Comparison of ENCODE assay signal across 9 mouse cellular contexts in the genomic region with DNA sequence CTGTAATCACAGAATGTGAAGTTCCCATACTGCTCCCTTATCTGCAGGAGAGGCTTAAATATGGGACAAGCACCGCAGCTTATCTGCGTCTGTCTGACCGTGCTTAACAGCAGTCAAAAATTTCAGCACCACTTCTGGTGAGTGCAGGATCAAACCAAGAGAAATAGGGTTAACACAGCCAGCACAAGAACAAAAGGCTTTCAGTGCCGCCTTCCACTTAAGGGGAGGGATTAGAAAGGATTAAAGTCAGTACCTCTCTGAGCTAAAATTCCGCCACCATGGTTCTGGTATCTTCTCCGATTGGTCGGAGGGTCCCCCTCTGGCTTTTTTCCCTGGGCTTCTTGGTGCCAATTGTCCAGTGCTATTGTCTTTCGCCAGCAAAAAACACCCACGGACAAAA. TPM values are rescaled to one million over a fixed set of nuclear protein-coding genes. Genes with fewer than 3 reads are reported as not detected.
DNase-seq lines count a peak whose midpoint lies in the region; ATAC-seq and TF ChIP-seq lines count a peak whose summit lies in the region.
"Had no signal": no experiment of that assay in that cellular context is flagged by ENCODE, and none has a peak within 500 bp of the region (broad histone marks: within the 10 kb centered on the region; RNA-seq: fewer than 3 reads in every experiment).

No protein-coding gene starts in this region.

- TF ChIP-seq CTCF in kidney, postnatal 0 days (IDR thresholded peaks at IDR 0.05; ENCODE audit: low read depth): no peak
- TF ChIP-seq CTCF in kidney, adult 2 months (conservative IDR thresholded peaks at IDR 0.05; ENCODE audit: insufficient read depth, insufficient read length, low read depth, low read length): no peak
- TF ChIP-seq CTCF in intestine, postnatal 0 days (IDR thresholded peaks at IDR 0.05; ENCODE audit: low read depth): no peak
- no peak for TF ChIP-seq CTCF in layer of hippocampus, adult 2 months (conservative IDR thresholded peaks at IDR 0.05)

- H3K27ac ChIP-seq in kidney, postnatal 0 days: no peak overlapping the region
- no peak overlapping the region for H3K27ac ChIP-seq in kidney, adult 2 months (ENCODE audit: insufficient read depth, low read depth, low read length)
- H3K27ac ChIP-seq in embryonic facial prominence, embryonic 13.5 days: no peak overlapping the region
- no peak overlapping the region for H3K27ac ChIP-seq in intestine, postnatal 0 days (ENCODE audit: low read depth, low read length)
- H3K27ac ChIP-seq in neural tube, embryonic 13.5 days (replicated peaks): peak overlapping the region; percentile 56
- no peak overlapping the region for H3K27ac ChIP-seq in layer of hippocampus, adult 2 months
- H3K27ac ChIP-seq: gastrocnemius, adult 2 months had no signal

- no peak for ATAC-seq in kidney, postnatal 0 days (replicated peaks; ENCODE audit: low FRiP score, low read depth)
- no peak for ATAC-seq in embryonic facial prominence, embryonic 13.5 days (ENCODE audit: insufficient number of reproducible peaks, insufficient read depth, low FRiP score, low TSS enrichment, low read depth)
- ATAC-seq in intestine, postnatal 0 days: no peak
- peak; percentile 56 for ATAC-seq in neural tube, embryonic 13.5 days (ENCODE audit: low read depth)

- DNase-seq in kidney, postnatal 0 days (ENCODE audit: low spot score): peak; percentile 5
- DNase-seq in kidney, adult 2 months: no peak
- DNase-seq in right cerebral cortex, postnatal 4 days: no peak
- no peak for DNase-seq in layer of hippocampus, adult 2 months (ENCODE audit: low spot score in 2 of 2)
- DNase-seq in left cerebral cortex, adult 18-20 months (ENCODE audit: low spot score in 2 of 2): no peak
- DNase-seq: gastrocnemius, adult 2 months had no signal

- no peaks in the 10 kb centered on the region for H3K27me3 ChIP-seq in kidney, postnatal 0 days (ENCODE audit: insufficient read depth, low read length)
- H3K27me3 ChIP-seq in kidney, adult 2 months (replicated peaks; ENCODE audit: control insufficient read depth, insufficient read depth, low read length): no peaks in the 10 kb centered on the region
- no peaks in the 10 kb centered on the region for H3K27me3 ChIP-seq in embryonic facial prominence, embryonic 13.5 days
- no peaks in the 10 kb centered on the region for H3K27me3 ChIP-seq in intestine, postnatal 0 days (replicated peaks; ENCODE audit: control insufficient read depth, insufficient read depth, low read length)
- no peaks in the 10 kb centered on the region for H3K27me3 ChIP-seq in neural tube, embryonic 13.5 days

- H3K9ac ChIP-seq in kidney, postnatal 0 days (ENCODE audit: low read depth, low read length): no peak overlapping the region
- H3K9ac ChIP-seq in embryonic facial prominence, embryonic 13.5 days: peak overlapping the region; percentile 52; the same call in 1 of the 2 replicates
- no peak overlapping the region for H3K9ac ChIP-seq in intestine, postnatal 0 days (ENCODE audit: low read depth, low read length)
- H3K9ac ChIP-seq in neural tube, embryonic 13.5 days: peak overlapping the region; percentile 41; the same call in 1 of the 2 replicates

- H3K4me3 ChIP-seq in kidney, postnatal 0 days (replicated peaks; ENCODE audit: low read depth, low read length): no peak overlapping the region
- H3K4me3 ChIP-seq in kidney, adult 2 months (ENCODE audit: insufficient read depth, low read depth, low read length): no peak overlapping the region
- H3K4me3 ChIP-seq in embryonic facial prominence, embryonic 13.5 days: peak overlapping the region; percentile 17; the same call in 1 of the 2 replicates
- H3K4me3 ChIP-seq in intestine, postnatal 0 days (ENCODE audit: low read depth, low read length): no peak overlapping the region
- peak overlapping the region; percentile 18 for H3K4me3 ChIP-seq in neural tube, embryonic 13.5 days
- H3K4me3 ChIP-seq in layer of hippocampus, adult 2 months: no peak overlapping the region
- H3K4me3 ChIP-seq: gastrocnemius, adult 2 months had no signal

- 62% methylated on average over 9 of the region's 9 CpGs for WGBS in kidney, postnatal 0 days
- 59% methylated on average over 9 of the region's 9 CpGs for WGBS in kidney, adult 2 months
- 45% methylated on average over 9 of the region's 9 CpGs for WGBS in embryonic facial prominence, embryonic 13.5 days
- WGBS in intestine, postnatal 0 days: 57% methylated on average over 9 of the region's 9 CpGs
- WGBS in neural tube, embryonic 13.5 days: 60% methylated on average over 9 of the region's 9 CpGs

- TF ChIP-seq POLR2A in kidney, adult 2 months (IDR thresholded peaks at IDR 0.05; ENCODE audit: low read depth, low read length): no peak

- no peaks in the 10 kb centered on the region for H3K9me3 ChIP-seq in kidney, postnatal 0 days (replicated peaks; ENCODE audit: low read length)
- H3K9me3 ChIP-seq in embryonic facial prominence, embryonic 13.5 days: peaks cover 8% of the 10 kb centered on the region
- H3K9me3 ChIP-seq in intestine, postnatal 0 days (ENCODE audit: control insufficient read depth): no peaks in the 10 kb centered on the region
- 0 out of 2 replicates have a peak, but pooled peaks cover 8% of the 10 kb centered on the region for H3K9me3 ChIP-seq in neural tube, embryonic 13.5 days

- no peak overlapping the region for H3K4me2 ChIP-seq in kidney, postnatal 0 days (ENCODE audit: low read length)
- H3K4me2 ChIP-seq in embryonic facial prominence, embryonic 13.5 days: peak overlapping the region; percentile 44
- peak overlapping the region; percentile 37 for H3K4me2 ChIP-seq in intestine, postnatal 0 days (replicated peaks; ENCODE audit: low read depth)
- peak overlapping the region; percentile 41 for H3K4me2 ChIP-seq in neural tube, embryonic 13.5 days

- no peaks in the 10 kb centered on the region for H3K4me1 ChIP-seq in kidney, postnatal 0 days (replicated peaks; ENCODE audit: insufficient read depth, low read length)
- H3K4me1 ChIP-seq in kidney, adult 2 months (ENCODE audit: control insufficient read depth, insufficient read depth, low read length): no peaks in the 10 kb centered on the region
- no peaks in the 10 kb centered on the region for H3K4me1 ChIP-seq in embryonic facial prominence, embryonic 13.5 days
- no peaks in the 10 kb centered on the region for H3K4me1 ChIP-seq in intestine, postnatal 0 days (replicated peaks; ENCODE audit: control insufficient read depth, insufficient read depth, low read length)
- no peaks in the 10 kb centered on the region for H3K4me1 ChIP-seq in neural tube, embryonic 13.5 days (replicated peaks)

- no peaks in the 10 kb centered on the region for H3K36me3 ChIP-seq in kidney, postnatal 0 days (ENCODE audit: insufficient read depth, low read length)
- H3K36me3 ChIP-seq in kidney, adult 2 months (ENCODE audit: control insufficient read depth, insufficient read depth, low read length): no peaks in the 10 kb centered on the region
- no peaks in the 10 kb centered on the region for H3K36me3 ChIP-seq in embryonic facial prominence, embryonic 13.5 days
- no peaks in the 10 kb centered on the region for H3K36me3 ChIP-seq in intestine, postnatal 0 days (ENCODE audit: control insufficient read depth, insufficient read depth)
- no peaks in the 10 kb centered on the region for H3K36me3 ChIP-seq in neural tube, embryonic 13.5 days

RNA-seq across cellular contexts. Expression of gene Zfp932, which starts 27.0 kb away (rescaled TPM):
- polyA plus RNA-seq in kidney, postnatal 0 days (2015; fragmentation: Nextera tagmentation; extraction: Ambion mirVana): 22.2 and 25.7 TPM in 2 replicates
- polyA plus RNA-seq in kidney, adult 2 months (2012; rRNA removed): 3.5 and 4.6 TPM in 2 replicates
- polyA plus RNA-seq in embryonic facial prominence, embryonic 13.5 days (2015; fragmentation: Nextera tagmentation; extraction: Ambion mirVana): 30.0 and 31.3 TPM in 2 replicates
- polyA plus RNA-seq in intestine, postnatal 0 days (2015; fragmentation: Nextera tagmentation; extraction: Ambion mirVana): 15.0 and 16.4 TPM in 2 replicates
- polyA plus RNA-seq in neural tube, embryonic 13.5 days (2015; fragmentation: Nextera tagmentation; extraction: Ambion mirVana): 25.7 and 27.0 TPM in 2 replicates
- total RNA-seq in layer of hippocampus, adult 2 months (2021): 10 to 100 TPM; 55.7 to 60.0 TPM
- total RNA-seq in left cerebral cortex, adult 18-20 months (2021): 10 to 100 TPM; 45.4 to 54.8 TPM

RNA-seq across cellular contexts. Expression of gene Gm17655, which starts 49.0 kb away (rescaled TPM):
- 2.7 and 3.0 TPM in 2 replicates for polyA plus RNA-seq in kidney, postnatal 0 days (2015; fragmentation: Nextera tagmentation; extraction: Ambion mirVana)
- polyA plus RNA-seq in kidney, adult 2 months (2012; rRNA removed): 0.07 and 0.67 TPM in 2 replicates
- polyA plus RNA-seq in embryonic facial prominence, embryonic 13.5 days (2015; fragmentation: Nextera tagmentation; extraction: Ambion mirVana): 4.0 and 4.8 TPM in 2 replicates
- 1.4 and 1.6 TPM in 2 replicates for polyA plus RNA-seq in intestine, postnatal 0 days (2015; fragmentation: Nextera tagmentation; extraction: Ambion mirVana)
- 3.5 and 4.0 TPM in 2 replicates for polyA plus RNA-seq in neural tube, embryonic 13.5 days (2015; fragmentation: Nextera tagmentation; extraction: Ambion mirVana)
- total RNA-seq in layer of hippocampus, adult 2 months (2021): 10 to 100 TPM in 1 of 2 experiments, 1 to 10 TPM in 1; 8.7 to 12.1 TPM
- total RNA-seq in left cerebral cortex, adult 18-20 months (2021): 1 to 10 TPM; 4.0 to 6.4 TPM

Comparison
In these comparisons a context has a peak if more than half of its experiments do, and no peak if none do; other contexts are left out.
1. H3K4me3 ChIP-seq: peak in embryonic facial prominence, embryonic 13.5 days (single experiment) and neural tube, embryonic 13.5 days (single experiment); none in kidney, postnatal 0 days (single experiment), kidney, adult 2 months (single experiment), intestine, postnatal 0 days (single experiment) and layer of hippocampus, adult 2 months (single experiment).
2. H3K9ac ChIP-seq: peak in embryonic facial prominence, embryonic 13.5 days (single experiment) and neural tube, embryonic 13.5 days (single experiment); none in kidney, postnatal 0 days (single experiment) and intestine, postnatal 0 days (single experiment).